Mouse (Mus musculus): ENCODE data around the gene Gsx1.

Gsx1 gene

GRCm38 (mm10) chr5:147208471-147208870, 20.0 kb downstream of the Gsx1 start:
- DNase-seq: no peak

DNA sequence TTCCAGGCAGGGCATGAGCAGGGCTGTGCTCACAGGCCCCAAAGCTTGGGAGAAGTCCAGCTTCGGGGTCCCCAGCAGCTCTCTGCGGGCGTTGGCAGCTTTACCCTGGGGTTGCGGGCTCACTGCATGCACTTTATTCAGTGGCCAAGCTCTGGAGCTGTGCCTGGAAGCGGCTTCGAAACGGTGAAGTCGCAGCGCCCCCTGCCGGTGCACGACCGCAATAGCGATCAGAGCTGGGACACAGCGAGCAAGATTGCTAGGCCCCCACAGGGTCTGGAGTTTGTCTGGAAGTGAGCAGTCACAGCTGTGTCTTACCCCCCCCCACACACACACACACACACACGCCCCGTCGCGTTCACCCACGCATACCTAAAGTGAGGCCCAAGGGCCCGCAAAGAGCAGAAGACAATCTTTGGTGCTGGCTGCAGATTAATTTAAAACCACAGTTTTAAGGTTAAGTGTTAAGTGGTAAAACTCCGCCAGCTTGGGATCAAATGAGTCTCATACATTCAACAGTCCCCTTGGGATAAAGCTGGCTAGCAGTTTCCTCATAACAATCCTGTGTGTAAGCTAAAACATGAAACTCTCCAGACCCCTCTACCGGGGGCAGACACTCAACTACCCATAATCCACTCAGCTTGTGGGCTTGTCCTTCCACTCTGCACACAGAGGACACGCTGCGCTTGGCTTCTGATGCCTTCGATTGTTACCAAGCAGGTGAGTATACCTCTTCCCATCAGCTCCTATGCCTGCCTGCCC, 39.0 kb downstream of the Gsx1 start:
- DNase-seq: peak; percentile 88 to 89

DNA sequence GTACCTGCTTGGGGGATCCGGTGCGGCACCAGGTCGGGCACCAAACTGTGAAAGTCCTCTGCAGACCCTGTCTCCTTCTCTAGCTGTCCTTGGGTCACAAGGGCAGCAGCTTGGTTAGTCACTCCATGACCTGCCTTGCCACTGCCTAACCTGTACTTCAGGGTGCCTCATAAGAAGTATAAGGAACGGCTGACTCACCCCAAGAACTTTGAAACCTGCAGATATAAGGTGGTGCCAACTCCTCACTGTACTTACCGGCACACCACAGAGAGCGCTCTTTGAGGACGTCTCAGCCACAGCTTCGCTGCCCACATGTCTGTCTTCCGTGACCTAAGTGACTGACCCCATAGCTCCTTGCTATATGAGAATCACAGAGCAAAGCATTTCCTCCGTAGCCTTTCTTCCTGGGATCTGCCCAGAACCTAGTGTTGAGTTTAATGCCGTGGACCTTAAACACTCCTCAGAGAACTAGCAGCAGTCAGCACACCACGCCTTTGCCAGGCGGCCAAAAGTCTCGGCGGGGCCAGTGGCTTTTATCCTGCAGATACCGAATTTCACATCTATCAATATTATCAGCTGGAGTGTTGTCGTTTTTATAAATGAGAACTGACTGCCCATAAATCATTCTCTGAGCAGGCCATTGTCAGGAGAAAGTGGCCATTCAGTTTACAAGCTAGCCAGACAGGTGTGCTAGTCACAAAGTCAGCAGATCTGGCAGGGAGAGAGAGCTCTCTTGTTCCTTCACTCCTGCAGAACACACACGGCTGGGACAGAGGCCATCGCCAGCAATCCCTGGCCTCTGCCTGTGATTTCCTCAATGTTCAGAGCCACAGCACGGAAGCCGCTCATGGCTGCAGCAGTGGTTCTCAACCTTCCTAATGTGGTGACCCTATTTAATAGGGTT, 47.2 kb downstream of the Gsx1 start:
- no peak for DNase-seq
